Mouse (Mus musculus) cortical plate, adult 2 months (tissue): Measurements from ENCODE around the gene Zfp653.

Experiments
- CTCF ChIP-seq: fragments of 200-500 bp; IDR thresholded peaks from 2 replicates; pipeline ENCODE4 v1.5.1; 2011; ENCODE audit warnings: mild to moderate bottlenecking, control low read depth, low read length; ENCODE audit not compliant: insufficient read depth; ENCODE audit errors: extremely low read depth
- POLR2A ChIP-seq: fragments of 200-500 bp; IDR thresholded peaks from 2 replicates; pipeline ENCODE4 v1.6.1; 2011; ENCODE audit warnings: mild to moderate bottlenecking, low read length, control low read depth; ENCODE audit not compliant: insufficient read depth; ENCODE audit errors: extremely low read depth

GRCm38 (mm10) chr9:22028467-22028866 is 42.7 kb downstream of the Zfp653 start:
- TF ChIP-seq CTCF (no peak), POLR2A (no peak)
